Mouse (Mus musculus): ENCODE data around the gene Hbb-bs.
A peak's percentile ranks its signal among the peaks of the same experiment; 100 is the strongest.
"Not testable (repeated sequence)": the region's sequence is repeated elsewhere in the genome, so short reads cannot be mapped to it uniquely, and the experiment has no call there.

Gene Hbb-bs

GRCm38 (mm10) chr7:103810746-103811145, 17.1 kb downstream of the Hbb-bs start:
- DNase-seq, result no peak

GRCm38 (mm10) chr7:103810296-103810695, 17.6 kb downstream of the Hbb-bs start:
- DNase-seq, result no peak

DNA sequence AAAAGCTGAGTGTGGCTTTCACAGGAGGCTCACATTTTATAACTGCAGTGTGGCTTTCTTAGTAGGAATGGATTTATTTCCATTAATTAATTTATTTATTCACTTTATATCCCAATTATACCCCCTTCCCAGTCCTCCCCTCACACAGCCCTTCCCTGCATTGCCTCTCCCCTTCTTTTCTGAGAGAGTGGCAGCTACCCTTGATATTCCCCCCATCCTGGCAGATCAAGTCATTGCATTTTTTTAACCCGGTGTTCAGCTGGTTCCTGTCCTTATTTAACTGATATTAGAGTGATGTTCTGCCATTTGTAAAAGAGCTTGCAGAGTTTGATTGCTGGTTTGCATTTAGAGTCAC, 18.1 kb downstream of the Hbb-bs start:
- no peak for DNase-seq

- no peak for DNase-seq
Observed at GRCm38 (mm10) chr7:103808971-103809800, 18.7 kb downstream of the Hbb-bs start.

GRCm38 (mm10) chr7:103808120-103808519, 19.8 kb downstream of the Hbb-bs start:
- not testable (repeated sequence) for DNase-seq

DNA sequence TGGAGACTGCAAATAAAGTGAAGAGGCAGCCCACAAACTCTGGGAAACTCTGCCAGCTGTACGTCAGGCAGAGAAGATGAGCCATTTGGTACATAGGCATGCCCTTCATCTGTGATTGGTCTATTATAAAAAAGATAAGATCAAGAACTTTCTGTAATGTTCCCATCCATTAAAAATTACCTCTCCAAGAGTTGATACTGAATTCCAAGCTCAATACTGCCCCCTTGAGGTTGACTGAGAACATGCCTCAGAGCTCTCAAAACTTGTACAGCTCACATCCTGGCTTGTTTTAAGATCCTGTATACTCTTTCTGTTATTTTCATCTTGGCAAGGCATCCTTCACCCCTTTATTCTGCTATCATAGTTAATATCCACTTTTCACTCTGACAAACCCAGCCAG, 21.0 kb downstream of the Hbb-bs start:
- peak; percentile 0 for DNase-seq

GRCm38 (mm10) chr7:103792669-103793388, 35.1 kb downstream of the Hbb-bs start:
- no peak for DNase-seq

DNA sequence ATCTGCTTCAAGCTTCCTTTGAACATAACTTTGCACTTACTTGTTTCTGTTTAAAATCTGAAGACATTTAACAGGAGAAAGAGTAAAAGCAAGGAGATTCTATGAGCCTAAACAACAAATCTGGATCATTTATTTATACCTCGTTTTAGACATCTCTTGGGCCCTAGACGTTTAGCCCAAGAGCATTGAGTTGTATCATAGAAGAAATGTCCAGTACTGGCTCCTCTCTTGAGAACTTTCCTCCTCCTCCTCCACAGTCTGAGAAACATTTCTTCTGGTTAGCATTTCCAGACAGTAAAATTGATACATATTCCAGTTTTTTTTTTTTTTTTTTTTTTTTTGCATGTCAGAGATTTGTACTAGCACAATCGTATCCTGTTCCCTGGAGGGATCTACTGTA, 36.2 kb downstream of the Hbb-bs start, which contains the start of gene Olfr67:
Gene Olfr67 (minus strand): TSS at position 101 of the 400 bp plus-strand sequence.
- no peak for DNase-seq

DNA sequence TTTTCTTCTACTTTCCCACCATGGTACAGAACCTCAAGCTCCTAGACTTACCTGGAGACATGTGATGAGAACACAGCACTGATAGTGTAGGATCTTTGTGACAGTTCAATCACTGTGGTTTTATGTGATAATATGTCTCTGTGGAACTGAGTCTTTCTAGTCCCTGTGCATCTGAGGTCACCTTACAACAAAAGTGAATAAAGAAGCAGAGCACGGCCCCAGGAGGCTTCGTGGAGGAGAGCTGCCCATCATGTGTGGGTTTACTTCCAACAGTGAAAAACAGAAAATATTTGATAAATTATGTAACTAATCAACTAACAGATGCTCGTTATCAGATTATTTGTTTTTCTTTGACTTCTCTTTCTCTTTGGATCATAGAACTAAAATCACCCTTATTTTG, 48.3 kb downstream of the Hbb-bs start, which contains the start of gene Olfr68:
Gene Olfr68 (minus strand): TSS at position 101 of the 400 bp plus-strand sequence.
- DNase-seq, result no peak

DNA sequence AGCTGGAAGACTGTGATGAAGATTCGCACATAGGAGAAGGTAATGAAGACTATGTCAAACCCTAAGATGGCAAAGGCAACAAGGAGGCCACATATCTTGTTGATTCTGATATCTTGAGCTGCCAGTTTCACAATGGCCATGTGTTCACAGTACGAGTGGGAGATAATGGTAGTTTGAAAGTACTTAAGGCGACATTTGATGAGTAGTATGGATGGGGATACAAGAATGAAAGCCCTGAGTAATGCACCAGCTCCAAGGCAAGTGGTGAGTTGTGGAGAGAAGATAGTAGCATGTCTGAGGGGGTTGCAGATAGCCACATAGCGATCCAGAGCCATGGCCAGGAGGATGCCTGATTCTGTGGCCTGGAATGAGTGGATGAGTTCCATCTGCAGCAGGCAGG, 50.2 kb downstream of the Hbb-bs start:
- not testable (repeated sequence) for DNase-seq
